Comparison of ENCODE assay signal across 22 mouse cellular contexts in genomic region chr1:58049126-58049525, GRCm38 (mm10). TPM values are rescaled to one million over a fixed set of nuclear protein-coding genes. Genes with fewer than 3 reads are reported as not detected.
"Had no signal": no experiment of that assay in that cellular context is flagged by ENCODE, and none has a peak within 500 bp of the region (broad histone marks: within the 10 kb centered on the region; RNA-seq: fewer than 3 reads in every experiment).

No protein-coding gene starts in this region.

- H3K4me3 ChIP-seq: intestine, embryonic 15.5 days; left cerebral cortex, adult 2 months; liver, embryonic 12.5 days; liver, embryonic 15.5 days; lung, embryonic 15.5 days; megakaryocyte, embryonic 14.5 days; midbrain, embryonic 10.5 days; midbrain, embryonic 13.5 days; myocyte; neural tube, embryonic 13.5 days; stomach, embryonic 15.5 days had no signal

- ATAC-seq: intestine, embryonic 15.5 days; liver, embryonic 12.5 days; midbrain, embryonic 13.5 days; midbrain, embryonic 16.5 days had no signal

- H3K27ac ChIP-seq: intestine, embryonic 15.5 days; kidney, postnatal 0 days; left cerebral cortex, adult 2 months; liver, embryonic 12.5 days; liver, embryonic 15.5 days; lung, embryonic 15.5 days; midbrain, embryonic 10.5 days; midbrain, embryonic 13.5 days; neural tube, embryonic 13.5 days; stomach, embryonic 15.5 days had no signal

- DNase-seq: layer of hippocampus, postnatal 36 days; lung, adult 18-20 months; lung, postnatal 10 days; lung, postnatal 36 days; retina, postnatal 1 day; right cerebral cortex, postnatal 25 days; spleen, adult 18-20 months; thymus, postnatal 25 days had no signal

- H3K4me2 ChIP-seq: intestine, embryonic 15.5 days; liver, embryonic 12.5 days; liver, embryonic 15.5 days; lung, embryonic 15.5 days; midbrain, embryonic 13.5 days; neural tube, embryonic 13.5 days; stomach, embryonic 15.5 days had no signal

- H3K9ac ChIP-seq: intestine, embryonic 15.5 days; liver, embryonic 12.5 days; liver, embryonic 15.5 days; lung, embryonic 15.5 days; midbrain, embryonic 13.5 days; neural tube, embryonic 13.5 days; stomach, embryonic 15.5 days had no signal

- H3K36me3 ChIP-seq: intestine, embryonic 15.5 days; liver, embryonic 12.5 days; liver, embryonic 15.5 days; lung, embryonic 15.5 days; midbrain, embryonic 10.5 days; midbrain, embryonic 13.5 days; neural tube, embryonic 13.5 days; stomach, embryonic 15.5 days had no signal

- H3K4me1 ChIP-seq: intestine, embryonic 15.5 days; liver, embryonic 12.5 days; liver, embryonic 15.5 days; midbrain, embryonic 10.5 days; stomach, embryonic 15.5 days had no signal

- H3K27me3 ChIP-seq: intestine, embryonic 15.5 days; liver, embryonic 12.5 days; liver, embryonic 15.5 days; lung, embryonic 15.5 days; midbrain, embryonic 13.5 days; neural tube, embryonic 13.5 days; stomach, embryonic 15.5 days had no signal

- H3K9me3 ChIP-seq: intestine, embryonic 15.5 days; liver, embryonic 12.5 days; liver, embryonic 15.5 days; lung, embryonic 15.5 days; megakaryocyte, embryonic 14.5 days; midbrain, embryonic 10.5 days; midbrain, embryonic 13.5 days; neural tube, embryonic 13.5 days; stomach, embryonic 15.5 days had no signal

RNA-seq across cellular contexts. Expression of gene Aox1, which starts 19.4 kb away (rescaled TPM):
- polyA plus RNA-seq: limb, embryonic 11.5 days had no signal
